Mouse (Mus musculus) layer of hippocampus, postnatal 36 days (tissue): ENCODE results near the gene Prtn3. TPM values are rescaled to one million over a fixed set of nuclear protein-coding genes. Genes with fewer than 3 reads are reported as not detected.
A peak's percentile ranks its signal among the peaks of the same experiment; 100 is the strongest.

Source experiments
- DNase-seq, 2 experiments: peaks; one replicate each; pipeline ENCODE4 v3.0.0; 2022
- total RNA-seq, 2 experiments: library from RNA; stranded (reverse); gene quantifications; 2 replicates each; pipeline ENCODE4 v1.2.3; 2021

The Prtn3 gene
- total RNA-seq, 2 experiments from 2014 or later: 1.0 TPM; not detected in 1

DNA sequence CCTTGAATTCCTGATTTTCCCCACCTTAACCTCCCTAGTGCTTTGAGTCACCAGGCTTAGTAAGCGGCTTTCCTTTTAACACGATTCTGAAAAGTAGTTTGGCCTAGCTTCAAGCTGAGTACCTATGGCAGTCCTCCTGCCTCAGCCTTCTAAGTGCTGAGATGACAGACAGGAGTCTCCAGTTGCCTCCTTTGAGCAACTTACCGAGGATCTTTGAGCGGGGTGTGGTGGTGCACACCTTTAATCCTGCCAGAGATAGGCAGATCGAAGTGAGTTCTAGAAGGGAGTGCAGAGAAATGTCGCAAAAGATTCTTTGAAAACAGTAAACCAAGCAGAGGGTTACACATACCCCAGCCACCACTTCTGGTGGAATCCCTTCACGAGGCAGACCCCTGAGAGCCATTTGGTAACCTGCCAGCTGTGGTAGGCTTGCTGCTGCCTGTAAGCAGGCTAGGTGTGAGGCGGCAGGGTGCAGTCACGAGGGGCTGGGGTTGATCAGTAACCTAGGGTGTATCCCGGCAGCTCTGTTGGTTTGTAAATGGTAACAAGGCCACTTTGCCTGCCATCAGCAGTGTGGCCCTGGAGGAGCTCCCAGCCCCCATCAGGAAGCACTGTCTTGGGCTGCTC lies 18.6 kb upstream of the Prtn3 start:
- DNase-seq: no peak

DNA sequence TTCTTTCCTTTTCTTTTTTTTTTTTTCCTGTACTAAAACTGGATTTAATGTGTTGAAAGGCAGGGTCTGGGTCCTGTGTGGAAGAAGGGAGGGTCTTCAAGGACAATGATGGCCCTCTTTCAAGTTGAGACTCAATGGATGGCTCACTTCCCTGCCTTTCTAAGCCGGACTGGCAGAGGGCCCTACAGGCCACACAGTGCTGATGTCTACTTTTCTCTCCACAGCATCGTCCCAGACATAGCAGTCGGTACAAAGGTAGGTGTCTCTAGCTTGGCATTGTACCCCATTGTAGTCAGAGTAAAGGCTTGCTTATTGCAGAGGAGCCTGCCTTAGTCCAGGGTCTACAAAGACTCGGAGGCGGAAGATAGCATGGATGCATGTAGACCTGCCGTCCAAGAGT lies 18.0 kb upstream of the Prtn3 start:
- DNase-seq: no peak

DNA sequence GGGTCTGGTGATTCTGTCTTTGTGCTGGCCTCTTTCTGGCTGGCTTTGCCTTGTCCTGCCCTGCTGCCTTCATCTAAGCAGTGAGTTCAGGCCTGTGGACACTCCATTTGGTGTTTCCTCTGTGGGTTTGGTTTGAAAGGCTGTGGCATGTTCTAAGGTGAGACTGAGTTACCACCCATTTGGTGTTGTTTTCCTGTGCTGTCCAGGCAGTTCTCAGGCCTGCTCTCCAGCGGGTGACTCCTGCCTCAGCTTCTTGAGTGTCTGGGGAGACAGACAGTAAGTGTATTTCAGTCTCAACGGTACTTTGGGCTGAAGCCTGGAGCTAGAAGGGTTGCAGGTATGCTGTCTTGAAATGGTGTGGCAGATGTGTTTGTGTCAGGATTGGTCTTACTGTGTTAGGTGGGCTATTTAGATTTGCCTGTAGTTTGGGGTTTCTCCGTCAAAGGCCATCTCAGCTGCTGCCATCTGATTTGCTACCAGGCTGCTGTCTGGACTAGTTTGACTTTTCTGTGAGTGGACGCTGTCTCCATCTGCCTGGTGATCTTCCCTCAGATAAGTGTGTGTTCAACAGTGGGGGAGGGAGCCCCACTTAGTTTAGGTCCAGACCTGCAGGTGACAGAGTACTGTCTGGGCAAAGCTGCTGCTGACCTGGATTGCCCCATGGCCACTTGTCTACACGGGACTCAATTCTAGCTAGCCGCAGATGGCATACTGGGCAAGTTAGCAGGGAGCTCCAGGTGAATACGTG lies 17.4 kb upstream of the Prtn3 start:
- no peak for DNase-seq

DNA sequence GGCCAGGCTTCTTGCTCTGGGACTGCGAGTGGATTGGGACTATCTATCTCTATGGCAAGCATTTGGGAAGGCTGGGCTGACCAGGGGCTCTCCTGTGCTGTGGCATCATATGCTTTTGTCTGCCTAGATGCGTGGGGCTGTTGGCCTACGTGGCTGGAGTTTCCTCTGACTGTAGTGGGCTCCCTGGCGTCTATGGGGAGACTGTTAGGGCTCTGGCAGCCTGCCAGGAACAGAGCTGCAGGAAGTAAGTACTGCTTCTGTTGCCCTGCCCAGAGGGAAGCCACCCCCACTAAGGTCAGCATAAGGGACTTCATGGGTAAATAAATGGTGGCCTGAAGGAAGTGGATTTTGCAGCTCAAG lies 16.8 kb upstream of the Prtn3 start:
- DNase-seq: no peak

DNA sequence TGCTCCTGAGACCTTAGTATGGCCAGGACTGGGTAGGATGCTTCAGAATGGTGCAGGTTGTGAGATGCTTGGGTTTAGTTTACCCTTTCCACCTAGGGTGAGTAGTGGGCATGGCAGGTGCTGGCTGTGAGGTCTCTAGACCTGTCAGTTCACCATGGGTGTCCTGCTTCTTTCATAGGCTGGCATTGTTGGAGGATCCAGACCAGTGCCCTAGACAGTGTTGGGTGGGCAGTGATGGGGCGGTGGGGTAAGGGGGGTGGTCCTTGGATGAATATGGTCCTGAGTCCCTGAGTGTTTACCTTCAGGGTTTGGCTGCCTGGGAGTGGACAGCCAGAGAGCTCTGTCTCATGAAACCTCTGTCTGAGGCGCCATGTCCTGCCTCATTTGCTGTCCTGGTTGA lies 16.4 kb upstream of the Prtn3 start:
- no peak for DNase-seq

DNA sequence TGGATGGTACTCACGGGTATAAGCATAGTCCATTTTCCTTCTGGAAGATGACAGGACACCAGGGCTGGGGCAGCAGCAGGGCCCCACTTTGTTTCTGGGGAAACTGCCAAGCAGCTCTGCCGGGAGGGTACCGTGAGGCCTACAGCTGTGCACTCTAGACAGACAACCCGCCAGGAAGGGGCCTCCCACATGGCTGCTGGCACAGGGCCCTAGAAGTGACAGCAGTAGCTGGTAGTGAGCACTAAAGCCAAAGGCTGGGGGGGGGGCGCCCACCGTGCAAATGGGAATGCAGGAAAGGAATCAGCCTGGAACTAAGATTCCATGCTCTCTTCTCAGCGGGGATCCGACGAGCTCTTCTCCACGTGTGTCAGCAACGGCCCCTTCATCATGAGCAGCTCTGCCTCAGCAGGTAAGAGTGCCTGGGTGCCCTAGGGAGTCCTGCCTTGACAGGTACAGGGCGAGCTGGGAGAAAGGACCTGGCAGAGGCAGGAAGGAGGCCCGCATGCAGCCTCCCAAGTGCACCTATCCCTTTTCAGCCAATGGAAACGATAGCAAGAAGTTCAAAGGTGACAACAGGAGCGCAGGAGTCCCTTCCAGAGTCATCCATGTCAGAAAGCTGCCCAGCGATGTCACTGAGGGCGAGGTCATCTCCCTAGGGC lies 15.7 kb upstream of the Prtn3 start:
- peak; percentile 67 to 78 for DNase-seq

DNA sequence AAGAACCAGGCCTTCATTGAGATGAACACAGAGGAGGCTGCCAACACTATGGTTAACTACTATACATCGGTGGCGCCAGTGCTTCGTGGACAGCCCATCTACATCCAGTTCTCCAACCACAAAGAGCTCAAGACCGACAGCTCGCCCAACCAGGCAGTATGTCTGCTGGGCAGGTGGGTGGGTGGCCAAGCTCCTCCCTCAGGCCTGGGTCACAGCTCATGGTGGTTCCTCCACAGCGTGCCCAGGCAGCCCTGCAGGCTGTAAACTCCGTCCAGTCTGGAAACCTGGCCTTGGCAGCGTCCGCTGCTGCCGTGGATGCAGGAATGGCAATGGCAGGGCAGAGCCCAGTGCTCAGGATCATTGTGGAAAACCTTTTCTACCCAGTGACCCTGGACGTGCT lies 15.2 kb upstream of the Prtn3 start:
- no peak for DNase-seq

DNA sequence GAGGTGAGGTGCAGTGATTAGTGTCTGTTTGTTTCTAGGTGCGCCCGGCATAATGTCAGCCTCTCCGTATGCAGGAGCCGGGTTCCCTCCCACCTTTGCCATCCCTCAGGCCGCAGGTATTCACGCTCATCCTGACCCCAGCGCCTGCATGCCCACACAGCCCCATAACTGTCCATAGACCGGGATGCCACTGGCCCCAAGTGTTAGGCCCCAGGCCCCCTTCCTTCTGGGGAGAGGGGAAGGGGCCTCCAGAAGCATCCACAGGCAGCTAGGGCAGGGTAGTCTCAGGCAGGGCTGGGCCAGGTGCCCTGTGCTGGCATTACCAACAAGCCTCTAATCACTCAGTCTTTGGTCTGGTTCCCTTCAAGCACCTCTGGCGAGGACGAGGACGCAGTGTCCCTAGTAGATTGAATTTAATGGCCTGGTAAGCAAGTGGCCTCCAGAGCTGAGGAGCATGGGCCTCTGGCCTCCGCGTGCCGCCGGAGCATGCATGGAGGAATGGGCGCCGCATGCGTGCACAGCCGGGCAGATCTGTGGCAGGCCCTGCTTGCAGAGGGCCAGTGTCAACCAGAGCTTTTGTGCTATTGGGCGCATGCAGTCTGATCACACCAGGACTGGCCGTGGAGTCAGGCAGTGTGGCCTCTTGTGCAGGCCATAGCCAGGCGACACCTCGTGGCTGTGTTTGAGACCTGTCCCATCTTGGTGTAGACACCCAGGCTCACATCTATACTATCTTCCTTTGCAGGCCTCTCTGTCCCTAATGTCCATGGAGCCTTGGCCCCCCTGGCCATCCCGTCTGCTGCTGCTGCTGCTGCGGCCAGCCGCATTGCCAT lies 14.0 kb upstream of the Prtn3 start:
- no peak for DNase-seq

DNA sequence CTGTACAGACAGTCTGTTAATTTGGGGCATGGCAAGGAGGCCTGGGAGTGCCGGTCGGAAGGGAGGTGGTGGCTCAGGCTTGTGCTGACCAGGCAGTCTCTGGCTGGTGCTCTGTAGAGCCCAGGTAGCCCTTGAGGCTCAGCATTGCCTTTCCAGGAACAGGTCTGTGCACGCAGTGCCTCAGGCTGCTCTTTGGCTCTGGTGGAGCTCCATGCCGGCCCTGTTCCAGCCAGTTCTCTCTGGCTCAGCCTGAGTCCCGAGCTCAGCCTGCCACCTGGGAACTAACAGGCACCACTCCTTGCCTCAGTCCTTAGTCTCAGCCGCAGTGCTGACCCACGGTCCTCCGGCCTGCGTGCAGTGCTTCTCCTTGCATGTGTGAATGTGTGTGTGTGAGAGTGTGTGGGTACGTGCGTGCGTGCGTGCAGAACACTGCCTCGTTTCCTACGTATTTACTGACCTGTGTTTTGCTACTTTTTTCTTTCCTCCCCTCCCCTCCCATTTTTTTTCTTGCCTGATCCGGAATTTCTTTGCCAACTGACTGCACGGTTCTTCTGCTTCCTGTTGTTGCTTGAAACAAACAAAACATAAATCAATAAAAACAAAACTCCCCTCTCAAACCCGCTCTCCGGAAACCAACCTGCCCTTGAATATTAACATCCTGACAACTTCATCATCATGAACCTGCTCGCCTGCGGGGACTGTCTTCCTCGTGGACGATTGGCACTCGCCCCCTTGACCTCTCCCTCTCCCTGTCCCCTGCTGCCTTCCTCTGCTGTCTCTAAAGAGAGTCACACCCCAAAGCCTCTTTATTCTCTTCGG lies 12.8 kb upstream of the Prtn3 start:
- DNase-seq: no peak

DNA sequence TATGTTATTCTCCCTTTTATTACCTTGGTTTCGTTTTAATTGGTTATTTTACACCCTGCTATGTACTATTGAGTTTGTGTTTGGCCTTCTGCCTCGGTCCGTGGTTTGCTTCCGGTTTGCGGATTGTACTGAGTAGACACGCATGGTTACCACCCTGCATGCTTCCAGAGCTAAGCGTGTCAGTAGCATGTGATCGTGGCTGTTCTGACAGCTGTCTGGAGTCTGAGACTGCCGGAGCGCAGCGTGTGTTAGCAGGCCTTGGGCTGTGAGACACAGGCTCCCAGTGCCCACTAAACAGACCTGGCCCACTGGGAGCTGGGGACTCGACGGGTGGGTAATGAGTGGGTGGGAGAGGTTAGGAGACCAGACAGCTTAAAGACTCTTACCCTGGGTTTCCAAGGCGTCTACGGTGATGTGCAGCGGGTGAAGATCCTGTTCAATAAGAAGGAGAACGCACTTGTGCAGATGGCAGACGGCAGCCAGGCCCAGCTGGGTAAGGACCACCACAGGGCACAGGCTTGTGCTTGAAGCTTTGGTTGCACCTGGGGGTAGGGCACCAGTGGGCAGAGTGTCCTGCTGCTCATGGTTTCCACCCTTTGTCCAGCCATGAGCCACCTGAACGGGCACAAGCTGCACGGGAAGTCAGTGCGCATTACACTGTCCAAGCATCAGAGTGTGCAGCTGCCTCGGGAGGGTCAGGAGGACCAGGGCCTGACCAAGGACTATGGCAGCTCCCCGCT lies 12.1 kb upstream of the Prtn3 start:
- DNase-seq: no peak

DNA sequence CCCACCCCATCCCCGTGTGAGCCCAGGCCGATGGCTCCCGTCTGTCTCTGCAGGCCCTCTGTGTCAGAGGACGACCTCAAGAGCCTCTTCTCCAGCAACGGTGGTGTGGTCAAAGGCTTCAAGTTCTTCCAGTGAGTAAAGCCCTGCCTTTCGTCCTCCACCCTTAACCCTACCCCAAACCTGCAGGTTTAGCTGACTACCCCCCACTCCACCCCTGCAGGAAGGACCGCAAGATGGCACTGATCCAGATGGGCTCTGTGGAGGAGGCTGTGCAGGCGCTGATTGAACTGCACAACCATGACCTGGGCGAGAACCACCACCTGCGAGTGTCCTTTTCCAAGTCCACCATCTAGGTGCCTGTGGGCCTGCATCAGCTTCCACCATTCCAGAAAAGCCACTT lies 11.4 kb upstream of the Prtn3 start:
- no peak for DNase-seq

DNA sequence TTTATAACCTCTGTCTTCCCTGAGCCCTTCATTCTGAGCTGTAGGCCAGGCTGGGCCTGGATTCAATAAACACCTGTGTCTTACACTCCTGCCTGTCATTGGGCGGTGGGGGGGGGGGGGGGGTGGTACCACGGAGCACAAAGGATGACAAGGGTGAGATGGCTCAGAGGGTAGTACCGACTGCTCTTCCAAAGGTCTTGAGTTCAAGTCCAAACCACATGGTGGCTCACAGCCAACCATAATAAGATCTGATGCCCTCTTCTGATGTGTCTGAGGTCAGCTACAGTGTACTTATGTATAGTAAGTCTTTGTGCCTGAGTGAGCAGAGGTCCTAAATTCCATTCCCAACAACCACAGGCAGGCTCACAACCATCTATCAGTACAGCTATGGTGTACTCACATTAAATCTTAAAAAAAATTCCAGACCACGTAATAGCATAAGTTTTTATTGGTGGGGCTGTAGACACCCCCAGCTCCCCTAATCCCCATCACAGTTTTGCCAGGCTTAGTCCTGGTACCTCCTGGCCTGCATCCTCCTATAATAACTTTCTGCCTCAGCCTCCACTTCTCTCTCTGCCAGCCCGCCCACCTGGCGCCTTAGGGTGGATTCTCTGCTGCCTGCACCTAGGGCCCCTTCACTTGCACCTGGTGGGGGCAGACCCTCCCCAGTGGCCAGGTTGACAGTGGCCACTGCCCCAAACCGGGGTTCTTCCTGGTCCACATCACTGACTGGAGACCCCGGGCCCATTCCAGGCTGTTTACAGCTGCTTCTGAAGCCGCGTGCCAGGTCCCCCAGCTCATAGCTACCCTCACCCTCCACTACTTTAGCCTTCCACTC lies 9.7 kb upstream of the Prtn3 start:
- DNase-seq: no peak

DNA sequence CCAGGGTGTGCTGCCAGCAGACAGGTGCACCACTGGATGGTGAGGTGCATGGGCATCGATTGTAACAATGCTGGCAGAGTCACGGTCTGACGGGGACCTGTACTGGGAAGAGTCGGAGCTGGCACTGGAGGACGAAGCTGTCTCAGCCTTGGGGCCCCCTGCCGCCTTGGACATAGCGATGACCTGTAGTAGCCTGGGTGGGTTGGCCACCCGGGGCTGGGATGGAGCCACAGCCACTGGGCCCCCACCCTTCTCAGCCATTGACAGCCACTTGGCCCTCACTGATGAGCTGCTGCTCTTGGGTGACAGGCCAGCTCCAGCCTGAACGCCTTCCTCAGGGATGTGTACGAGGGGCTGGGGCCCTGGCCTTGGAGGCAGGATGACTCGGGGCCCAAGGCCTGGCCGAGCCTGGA lies 9.1 kb upstream of the Prtn3 start:
- no peak for DNase-seq

DNA sequence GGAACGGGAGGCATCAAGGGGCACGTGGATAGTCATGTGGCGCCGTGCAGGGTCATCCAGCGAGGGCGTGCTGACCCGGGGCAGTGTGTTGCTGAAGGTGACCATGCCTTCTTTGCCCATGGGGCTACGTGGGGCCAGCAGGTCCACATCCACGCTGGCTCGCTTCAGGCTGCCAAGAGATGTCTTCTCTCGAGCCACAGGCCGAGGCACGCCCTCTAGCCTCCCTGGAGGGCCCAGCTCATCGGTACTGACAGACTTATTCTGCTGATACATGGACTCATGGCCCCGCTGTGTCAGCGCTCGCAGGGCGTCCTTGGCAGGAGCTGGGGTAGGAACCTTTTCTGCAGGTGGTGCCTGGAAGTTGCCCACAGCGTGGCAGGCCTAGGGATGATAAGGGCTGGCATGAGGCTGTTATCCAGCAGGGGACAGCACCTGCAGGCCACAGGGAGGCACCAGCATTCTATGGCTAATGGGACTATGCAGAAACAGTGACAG lies 8.4 kb upstream of the Prtn3 start:
- no peak for DNase-seq

DNA sequence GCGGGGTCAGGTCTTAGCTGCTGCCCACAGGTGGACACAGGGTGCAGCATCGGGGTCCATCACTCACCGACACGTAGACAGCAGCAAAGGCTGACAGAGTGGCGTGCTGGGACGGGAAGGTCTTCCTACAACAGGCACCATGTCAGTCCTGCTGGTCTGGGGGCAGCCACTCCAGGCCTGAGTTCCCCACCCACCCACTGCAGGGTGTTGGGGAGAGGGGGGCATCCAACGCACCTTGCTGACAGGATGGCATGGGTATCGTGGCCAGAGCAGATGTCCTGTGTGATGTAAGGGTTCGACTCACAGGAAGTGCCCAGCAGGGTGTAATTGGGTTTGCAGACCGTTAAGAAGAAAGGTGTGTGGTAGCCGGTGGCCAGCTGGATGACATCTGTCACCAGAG lies 7.7 kb upstream of the Prtn3 start:
- DNase-seq: no peak

DNA sequence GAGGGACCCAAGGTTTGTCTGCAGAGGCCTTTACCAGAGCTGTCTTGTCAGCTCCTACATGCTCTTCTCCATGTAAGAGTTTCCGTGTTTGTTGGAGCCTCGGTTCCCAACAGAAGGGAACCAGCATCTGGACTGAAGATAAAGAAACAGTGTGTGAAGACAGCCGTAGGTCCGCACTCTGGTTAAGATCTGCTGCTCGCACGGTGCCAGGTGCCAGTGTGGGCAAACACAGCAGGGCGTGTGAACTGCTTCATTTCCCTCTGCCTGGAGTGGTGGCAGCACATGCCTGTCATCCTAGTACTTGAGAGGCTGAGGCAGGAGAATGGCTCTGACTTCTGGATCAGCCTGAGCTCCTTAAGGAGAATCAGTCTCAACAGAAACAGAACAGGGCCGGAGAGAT lies 2.4 kb upstream of the Prtn3 start:
- no peak for DNase-seq

DNA sequence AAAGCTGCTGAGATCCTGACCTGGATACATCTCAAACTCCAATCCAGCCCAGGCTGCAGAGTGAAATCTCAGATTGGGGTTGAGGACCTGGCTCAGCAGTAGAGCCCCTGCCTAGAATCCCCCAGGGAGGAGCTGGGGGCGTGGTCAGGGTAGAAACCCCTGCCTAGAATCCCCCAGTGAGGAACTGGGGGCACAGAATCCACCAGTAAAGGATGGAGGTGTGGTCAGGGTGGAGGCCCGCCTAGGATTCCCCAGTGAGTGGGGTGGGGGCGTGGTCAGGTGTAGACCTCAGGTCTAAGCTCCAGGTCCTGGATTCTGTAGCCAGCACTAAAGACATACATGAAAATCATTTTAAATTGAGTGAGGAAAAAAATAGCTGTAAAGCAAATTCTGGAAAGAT lies 1.4 kb upstream of the Prtn3 start:
- DNase-seq: no peak

DNA sequence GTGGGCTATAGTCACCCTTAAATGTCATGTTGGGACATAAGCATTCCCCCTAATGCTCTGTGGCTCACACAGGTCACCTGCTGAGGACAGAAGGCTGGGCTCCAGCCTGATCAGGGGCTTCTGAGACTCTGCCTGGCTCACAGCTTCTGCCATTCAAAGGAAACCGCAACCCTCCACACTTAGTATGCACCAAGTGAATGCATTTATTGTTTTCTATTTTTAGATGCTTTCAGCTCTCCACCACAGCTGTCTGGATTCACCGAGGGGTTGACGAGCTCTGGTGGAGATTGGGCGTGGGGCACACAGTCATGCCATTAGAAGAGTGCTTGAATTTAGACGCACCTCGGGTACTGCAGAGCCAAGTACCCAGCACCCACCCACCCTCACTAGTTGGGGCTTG lies 963 bp upstream of the Prtn3 start:
- no peak for DNase-seq

DNA sequence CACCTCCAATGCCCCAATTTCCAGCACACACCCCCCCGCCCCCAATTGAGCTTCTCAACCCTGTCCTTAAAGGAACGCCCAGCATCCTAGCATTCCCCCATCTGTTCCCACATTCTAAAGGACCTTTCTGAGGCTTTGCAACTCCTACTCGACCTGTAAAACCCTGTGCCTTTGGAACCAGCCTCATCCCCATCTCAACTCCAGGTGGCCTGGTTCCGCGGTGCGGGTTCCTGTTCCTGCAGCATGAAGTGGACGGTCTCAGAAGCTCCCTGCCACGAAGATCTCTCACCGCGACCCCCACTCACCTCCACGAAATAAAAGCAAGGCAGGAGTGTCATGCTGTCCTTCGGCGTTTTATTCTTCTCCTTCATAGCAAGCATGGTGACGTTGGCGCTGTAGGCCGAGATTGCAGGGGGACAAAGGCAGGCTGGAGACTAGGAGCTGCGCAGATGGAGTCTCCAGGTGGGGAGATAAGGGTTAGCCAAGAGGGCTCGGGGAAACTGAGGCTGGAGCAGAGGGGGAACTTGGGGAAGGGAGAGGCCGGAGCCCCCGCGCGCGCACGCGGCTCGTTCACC lies 474 bp upstream of the Prtn3 start:
- DNase-seq: no peak

DNA sequence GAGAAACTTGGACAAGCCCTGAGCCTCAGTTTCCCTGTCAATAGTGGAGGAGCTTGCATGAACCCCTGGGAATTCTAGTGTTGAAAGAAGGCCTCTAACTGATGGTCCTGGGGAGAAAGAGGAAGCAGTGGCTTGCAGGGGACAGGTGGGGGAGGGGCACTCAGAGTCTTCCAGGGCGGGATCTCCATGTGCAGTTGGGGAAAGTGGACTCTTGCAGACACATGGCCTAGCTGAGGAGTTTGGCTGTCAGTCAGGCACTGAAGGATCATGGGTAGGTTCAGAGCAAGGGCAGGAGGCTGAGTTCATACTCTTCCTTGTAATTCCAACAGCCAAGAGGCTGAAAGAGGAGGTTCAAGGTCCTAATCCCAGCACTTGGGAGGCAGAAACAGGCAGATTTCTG lies 2.9 kb downstream of the Prtn3 start:
- DNase-seq: no peak
